Mouse (Mus musculus) CD4-positive, CD25-positive, alpha-beta regulatory T cell, adult 2 months (primary cell): ENCODE measurements around the gene Zmynd12.

Experiments used
- DNase-seq: peaks from one replicate; pipeline ENCODE4 v3.0.0-alpha.2; 2012; ENCODE audit warnings: low read depth, low spot score

Zmynd12 gene

DNA sequence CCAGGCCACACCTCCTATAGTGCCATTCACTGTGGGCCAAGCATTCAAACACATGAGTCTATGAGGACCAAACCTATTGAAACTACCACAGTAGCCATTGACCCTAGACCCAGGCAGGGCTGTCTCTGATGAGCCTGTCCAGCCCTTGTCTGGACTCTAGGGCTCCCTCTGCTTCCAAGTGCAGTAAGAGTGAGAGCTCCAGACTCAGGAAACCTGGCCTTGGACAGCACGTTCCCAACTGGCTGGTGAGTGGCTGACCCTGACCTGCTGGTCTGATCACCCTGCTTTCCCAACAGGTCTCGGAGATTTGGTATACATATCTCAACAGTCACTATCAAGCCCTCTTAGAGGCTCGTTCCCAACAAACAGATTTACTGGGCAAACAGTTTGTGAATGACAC is 25.2 kb downstream of the Zmynd12 start:
- no peak for DNase-seq

DNA sequence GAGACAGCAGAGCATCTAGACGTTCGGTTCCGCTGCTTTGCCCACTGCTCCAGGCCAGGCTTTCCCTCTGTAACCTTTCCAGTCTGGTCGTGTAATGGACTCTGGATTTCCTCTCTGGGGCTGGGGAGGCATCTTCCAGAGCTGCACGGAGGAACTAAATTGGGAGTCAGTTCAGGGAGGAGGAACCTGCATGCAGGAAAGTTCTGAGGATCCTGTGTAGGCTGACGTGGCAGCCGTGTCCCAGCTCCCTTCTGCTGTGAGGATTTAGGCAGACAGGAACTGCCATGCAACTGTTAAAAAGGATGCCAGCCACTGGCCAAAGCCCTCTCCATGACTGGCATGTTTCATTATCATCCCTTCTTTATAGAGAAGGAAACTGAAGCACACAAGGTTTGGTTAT is 27.8 kb downstream of the Zmynd12 start:
- DNase-seq = no peak

DNA sequence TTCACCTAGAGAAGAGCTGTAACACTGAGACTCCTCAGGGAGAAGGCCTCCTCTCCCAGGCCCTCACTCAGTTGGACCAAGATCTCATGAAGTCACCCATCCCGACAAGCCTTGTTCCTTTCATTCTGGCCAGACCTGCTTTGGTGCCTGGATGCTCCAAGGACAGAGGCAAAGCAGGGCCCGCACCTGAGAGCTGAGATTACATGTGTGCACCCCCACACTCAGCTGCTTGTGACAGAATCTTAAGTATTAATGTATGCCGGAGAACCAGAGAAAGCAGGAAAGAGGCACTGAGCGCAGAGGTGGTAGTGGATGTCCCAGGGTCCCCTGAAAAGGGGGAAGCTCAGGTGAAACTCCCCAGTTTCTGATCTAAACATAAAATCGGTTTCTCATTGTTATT is 30.5 kb downstream of the Zmynd12 start:
- no peak for DNase-seq

DNA sequence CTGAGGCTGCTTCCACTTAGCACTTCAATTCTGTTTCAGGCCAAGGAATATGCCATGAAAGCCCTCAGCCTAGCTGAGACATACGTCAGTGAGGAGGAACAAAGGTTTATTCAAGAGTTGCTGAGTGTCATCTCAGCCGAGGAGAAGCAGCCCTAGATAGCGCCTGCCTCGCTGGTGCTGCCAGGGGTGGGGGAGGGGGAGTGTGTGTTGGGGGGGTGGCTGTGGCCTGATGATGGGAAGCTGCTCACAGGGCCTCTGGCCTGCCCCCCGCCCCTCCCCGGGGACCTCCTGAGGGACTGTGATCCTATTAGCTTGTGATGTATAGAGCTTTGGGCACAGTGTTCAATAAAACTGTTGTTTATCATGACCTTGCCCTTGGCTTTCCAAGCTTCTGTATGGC is 30.9 kb downstream of the Zmynd12 start:
- DNase-seq = no peak

DNA sequence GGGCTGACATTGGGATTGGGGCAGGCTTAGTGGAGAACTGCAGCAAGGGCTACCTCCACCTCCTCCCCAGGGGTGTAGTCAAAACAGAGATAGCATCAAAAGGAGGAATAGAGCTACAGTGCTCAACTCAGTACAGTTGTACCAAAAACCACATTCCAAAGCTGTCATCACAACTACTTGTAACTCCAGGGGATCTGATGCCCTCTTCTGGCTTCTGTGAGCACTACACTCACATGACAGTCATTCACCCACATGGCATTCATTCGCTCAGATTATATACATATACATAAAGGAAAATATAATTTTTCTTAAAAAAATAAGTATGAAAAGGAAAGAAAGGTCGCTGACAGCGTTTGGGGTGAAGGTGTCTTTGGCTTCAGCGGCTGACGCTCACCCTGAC is 37.7 kb downstream of the Zmynd12 start:
- peak; percentile 41 for DNase-seq

DNA sequence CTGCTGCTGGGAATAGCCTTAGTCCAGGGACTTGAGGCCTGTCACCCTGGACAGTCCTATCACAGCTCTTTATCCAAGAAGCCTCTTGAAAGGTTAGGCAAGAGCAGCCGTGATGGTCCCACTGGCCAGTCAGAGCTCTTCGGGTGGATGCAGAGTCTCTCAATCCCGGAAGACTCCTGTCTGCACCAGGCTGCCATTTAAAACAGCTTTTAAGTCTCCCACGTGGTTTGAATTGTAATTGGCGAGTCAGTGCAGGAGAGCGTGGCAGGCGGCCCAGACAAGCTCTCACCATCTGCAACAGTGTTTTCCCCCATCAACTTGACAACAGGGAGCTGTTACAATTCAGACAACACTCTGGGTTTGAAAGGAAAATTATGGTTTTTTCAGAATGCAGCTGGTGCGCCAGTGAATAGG is 38.1 kb downstream of the Zmynd12 start:
- no peak for DNase-seq

DNA sequence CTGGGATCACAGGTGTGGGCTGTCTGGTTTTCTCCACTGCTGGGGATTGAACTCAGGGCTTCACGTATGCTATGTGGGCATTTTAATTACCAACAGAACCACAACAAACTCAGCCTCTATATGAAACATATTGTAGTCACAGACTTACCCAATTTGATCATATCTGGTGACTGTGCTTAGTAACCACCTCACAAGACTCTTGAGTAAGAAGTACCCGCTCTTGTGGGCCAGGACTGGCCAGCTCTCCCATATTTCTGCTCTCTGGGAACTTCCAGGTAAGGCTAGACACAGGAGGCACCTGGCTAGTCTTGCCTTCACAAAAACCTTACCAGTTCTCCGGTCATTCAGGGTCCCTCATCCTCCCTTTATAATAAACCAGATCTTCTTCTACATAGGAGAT is 39.8 kb downstream of the Zmynd12 start:
- no peak for DNase-seq

DNA sequence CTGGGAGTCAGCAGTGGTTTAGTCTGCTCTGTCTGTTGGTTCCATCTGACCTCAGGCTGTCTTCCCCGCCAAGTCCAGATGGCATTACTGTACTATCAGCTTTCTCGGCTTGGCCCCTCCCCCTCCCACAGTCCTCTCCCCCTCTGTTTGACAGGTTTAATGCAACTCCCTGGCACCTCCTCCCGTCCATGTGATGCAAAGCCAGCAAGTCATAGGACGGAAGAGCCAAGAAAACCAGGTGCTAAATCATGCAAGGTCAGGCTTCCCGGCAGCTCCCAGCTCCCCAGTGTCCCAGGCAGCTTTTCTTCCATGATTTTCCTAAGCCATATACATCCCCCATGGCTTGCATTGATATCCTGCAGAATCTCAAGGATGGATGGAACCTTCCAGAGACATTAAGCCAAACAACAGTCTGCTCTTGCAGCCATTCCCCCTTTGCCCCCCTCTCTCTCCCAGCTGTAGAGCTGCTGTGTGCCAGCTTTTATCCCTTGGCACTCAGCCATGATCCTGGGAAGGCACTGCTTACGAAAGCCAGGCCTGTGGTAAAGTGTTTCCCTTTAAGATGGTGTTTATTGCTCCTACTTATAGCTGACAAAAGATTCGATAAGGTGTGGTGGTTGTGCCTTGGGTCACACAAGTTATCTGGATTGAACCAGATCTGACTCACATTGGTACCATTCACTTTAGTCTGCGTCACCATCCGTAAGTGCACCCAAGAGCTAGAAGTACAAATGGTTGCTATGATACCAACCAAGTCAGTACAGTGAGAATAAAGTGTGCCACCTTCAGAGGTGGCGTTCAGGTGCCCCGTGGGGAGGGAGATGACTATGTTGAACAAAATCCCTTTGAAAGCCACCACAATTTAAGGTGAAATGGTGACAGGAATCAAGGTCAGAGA is 40.5 kb downstream of the Zmynd12 start:
- peak; percentile 3 for DNase-seq

DNA sequence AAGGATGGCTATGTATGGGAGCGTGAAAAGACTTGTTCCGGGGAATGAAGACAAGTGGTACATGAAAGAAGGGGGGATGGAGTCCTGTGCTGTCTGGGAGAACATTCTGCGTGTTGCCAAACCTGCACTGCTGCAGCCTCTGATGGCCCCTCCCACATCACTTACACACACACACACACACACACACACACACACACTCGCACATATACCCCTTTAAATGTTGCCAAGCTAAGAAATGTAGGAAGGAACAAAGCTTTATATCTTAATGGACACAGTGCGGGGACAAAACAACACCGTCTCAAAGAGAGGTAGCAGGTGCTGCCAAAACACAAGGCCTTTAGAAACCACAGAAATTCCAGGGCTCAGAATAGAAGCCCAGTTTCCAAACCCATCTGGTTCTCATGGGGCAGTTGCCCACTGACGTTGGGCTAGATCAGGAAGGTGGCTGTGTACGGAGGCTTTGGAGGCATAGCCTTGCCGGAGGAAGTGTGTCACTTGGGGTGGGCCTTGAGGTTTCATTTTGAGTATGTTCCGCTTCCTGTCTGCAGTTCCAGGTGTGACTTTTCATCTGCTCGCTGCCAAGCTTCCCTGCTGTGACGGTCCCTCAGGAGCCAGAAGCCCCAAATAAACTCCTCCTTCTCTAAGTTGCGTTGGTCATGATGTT is 41.3 kb downstream of the Zmynd12 start:
- DNase-seq = peak; percentile 76

DNA sequence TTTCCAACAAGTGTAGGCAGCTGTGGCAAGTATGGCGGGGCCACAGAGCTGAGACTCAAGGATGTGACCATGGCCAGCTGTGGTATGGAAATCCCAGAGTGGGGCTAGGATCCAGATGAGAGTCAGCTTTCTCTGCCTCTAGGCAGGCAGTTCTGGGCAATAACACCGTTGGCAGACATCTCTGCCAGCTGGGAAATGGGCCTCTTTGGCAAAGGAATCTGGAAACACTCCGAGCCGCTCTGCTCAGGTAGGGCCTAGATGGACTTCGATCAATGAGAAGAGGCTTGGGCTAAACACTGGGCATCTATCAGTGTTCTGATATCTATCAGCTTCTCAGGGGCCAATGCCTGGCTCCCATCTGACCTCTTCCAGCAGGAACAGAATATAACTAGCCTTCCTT is 43.2 kb downstream of the Zmynd12 start:
- no peak for DNase-seq

DNA sequence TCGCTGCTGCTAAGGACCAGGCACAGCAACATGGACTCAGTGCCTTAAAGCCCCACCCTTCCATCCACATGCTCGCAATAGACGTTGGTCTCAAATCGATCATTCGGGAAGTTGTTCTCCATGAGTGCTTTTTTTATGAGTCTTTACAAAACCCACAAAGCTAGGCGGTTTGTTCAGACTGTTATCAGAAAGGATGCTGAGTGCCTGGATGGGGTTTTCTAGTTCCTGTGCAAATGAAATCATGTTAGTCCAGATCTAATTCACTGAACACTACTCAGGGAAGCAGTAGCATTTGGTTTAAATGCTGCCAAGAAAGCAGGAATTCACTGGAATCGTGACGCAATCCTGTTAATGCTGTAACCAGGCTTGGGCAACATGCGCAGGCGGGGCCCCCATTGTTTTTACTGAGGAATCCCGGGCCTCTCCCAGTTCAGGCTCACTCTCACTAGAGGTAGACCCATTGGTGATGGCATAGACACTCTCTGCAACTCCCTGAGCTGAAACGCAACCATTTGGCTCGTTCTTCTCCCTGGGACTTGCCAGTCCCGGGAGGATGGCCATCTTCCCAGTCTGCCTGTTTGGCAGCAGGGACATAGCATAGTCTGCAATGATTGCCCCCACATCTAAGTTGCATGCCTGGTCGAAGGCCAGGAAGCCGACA is 45.2 kb downstream of the Zmynd12 start:
- DNase-seq = no peak

DNA sequence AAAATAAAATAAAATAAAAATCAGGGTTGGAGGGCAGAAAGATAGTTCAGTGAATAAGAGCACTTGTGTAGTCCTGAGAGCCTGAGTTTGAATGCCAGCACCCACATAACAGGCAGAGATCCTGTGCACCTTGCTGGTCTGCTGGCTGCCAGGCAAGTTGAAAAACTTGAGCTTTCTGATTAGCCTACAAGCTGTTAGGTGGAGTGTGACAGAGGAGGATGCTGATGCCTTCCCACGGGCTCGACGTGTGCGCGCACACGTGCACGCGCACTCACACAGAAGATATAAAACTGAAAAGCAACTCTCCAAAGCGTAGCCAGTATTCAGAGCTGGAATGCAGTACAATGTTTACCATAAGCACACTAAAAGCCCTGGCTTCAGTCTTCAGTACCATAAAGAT is 49.9 kb downstream of the Zmynd12 start:
- DNase-seq = no peak

DNA sequence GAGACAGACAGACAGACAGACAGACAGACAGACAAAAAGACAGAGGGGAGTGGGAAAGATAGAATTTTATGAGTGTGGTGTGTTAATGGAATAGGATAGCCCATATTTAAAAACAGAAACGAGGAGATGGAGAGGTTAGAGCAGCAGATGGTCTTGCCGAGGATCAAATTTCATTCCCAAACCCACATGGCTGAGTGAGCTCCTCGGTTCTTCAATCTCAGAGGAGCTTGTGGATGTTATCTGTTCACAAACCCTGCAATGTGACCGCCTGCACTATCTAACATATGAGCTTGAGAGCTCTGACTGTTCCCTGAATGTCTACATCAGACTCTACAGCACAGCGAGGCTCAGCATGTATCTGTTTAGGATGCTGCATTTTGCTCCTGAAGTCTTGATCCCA is 50.5 kb downstream of the Zmynd12 start:
- DNase-seq = no peak

DNA sequence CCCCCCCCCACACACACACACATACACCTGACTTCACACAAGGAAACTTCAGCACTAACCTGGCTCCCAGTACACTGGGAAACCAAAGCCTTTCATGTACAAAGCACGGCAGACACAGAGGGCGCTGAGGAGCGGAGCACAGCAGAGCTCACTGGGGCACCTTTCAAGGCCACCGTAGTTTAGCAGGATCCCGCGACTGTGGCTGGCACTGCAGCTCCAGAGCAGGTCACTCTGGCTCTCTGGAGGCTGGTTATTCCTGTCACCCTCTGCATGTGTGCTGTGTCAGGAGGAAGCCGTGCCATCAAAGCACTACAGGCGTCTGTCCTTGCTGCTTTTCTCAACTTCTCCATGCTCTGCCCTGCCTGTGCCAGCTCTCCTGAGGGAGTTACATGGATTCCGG is 60.4 kb downstream of the Zmynd12 start:
- DNase-seq = no peak

DNA sequence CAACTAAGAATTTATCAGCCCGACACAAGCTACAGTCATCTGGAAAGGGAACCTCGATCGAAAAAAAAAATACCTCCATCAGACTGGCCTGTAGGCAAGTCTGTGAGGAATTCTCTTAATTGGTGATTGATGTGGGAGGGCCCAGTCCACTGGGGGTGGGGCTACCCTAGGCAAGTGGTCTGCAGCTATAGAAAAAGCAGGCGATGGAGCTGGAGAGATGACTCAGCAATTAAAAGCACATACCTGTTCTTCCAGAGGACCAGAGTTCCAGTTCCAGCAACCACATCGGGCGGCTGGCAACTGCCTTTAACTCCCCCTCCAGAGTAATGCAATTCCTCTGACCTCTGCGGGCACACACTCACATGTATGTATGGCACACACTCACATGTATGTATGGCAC is 62.3 kb downstream of the Zmynd12 start:
- no peak for DNase-seq

DNA sequence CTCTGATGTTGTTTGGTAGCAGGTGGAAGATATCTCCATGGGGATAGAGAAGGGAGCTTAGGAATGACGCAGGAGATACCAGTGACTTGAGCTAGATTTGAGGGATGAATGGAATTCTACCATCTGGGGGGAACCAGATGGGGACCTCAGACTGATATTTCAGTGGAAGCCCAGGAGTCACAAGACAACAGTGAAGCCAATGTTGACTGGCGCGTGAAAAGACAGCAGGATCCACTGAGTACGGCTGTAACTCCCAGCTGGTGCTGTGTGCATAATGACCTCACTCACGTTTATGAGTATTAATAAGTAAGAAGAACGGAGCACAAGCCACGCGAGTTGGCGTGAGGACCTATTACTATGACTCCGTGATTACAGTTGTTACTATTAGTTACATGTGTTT is 67.1 kb downstream of the Zmynd12 start:
- DNase-seq = no peak

DNA sequence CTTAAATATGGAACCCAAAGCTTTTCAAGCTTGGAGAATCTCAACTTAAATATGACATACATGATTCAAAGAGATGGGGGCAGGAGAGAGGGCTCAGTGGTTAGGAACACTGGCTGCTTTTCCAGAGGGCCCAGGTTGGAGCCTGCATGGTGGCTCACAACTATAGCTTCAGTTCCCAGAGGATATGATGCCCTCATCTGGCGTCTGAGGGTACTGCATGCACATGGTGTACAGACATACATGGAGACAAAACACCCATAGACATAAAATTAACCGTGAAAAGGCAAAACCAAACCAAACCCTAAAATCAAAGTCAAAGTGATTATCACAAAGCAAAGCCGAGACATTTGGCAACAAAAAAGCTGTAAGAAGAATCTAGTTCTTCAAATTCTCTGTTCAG is 68.2 kb downstream of the Zmynd12 start:
- peak; percentile 43 for DNase-seq

DNA sequence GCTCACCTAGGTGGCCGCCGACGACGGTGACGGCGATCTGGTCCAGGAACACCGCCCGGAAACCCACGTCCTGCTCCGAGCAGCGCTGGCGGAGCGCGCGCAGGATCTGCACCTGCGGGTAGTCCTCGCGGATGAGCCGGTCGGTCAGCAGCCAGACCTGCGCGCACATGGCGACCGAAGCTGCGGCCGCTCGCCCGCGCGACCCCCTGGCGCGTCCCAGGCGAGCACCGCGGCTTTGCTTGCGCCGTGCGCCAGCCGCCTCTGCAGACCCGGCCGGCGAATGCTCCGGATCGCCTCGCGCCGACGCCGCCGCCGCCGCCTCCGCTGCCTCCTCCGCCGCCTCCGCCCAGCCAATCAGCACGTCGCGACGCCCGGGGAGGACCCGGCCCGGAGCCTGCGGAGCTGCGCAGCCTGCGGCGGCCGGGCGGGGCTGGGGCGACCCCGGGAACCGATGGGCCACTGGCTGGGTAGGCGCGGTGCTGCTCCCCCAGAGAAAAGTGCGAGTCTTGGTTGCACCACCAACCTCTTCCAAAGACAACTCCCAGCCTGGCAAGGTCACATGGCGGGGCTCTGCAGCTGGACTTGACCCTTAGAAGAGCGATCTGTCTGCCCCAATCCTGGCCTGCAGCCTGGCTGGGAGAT is 69.8 kb downstream of the Zmynd12 start, which contains the start of gene Rimkla:
TSS of gene Rimkla (minus strand) at position 338 of the 642 bp plus-strand sequence.
- DNase-seq = peak; percentile 67

DNA sequence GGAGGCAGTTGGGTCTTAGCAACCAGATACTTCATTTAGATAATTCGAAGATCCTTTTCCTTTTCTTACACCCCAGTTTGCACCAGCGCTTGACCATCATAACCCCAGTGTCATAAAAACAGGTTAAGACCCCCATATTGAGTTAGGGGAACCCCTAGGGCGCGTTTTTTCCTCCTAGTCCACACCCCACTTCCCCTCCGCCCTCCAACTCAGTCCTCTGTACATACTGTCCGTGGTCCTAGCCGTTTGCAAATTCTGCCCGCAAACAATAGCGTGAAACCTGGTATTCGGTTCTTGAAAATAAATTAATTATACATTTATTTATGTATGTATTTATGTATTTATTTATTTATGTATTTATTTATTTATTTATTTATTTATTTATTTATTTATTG is 70.3 kb downstream of the Zmynd12 start:
- DNase-seq = no peak

DNA sequence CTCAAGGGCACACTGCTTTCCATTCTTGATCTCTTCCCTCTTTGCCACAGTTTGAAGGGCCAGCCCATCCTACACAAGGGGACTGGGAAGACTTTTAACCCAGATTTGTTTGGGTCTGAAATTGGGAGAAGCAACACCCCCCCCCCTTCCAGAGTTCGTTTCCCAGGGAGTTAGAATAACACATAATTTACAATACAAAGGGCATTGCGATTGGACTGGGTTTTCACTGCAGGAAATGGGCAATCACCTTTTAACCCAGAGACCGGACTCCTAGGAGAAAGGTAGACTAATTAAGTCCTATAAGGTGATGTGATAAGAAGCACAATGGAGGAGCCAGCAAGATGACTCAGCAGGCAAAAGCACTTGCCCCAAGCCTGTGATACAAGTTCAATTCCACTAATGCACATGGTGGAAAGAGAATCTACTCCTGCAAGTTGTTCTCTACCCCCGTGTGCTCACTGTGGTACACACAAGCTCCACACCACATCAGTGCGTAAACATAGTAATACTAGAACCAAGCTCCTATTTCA is 75.8 kb downstream of the Zmynd12 start:
- no peak for DNase-seq

DNA sequence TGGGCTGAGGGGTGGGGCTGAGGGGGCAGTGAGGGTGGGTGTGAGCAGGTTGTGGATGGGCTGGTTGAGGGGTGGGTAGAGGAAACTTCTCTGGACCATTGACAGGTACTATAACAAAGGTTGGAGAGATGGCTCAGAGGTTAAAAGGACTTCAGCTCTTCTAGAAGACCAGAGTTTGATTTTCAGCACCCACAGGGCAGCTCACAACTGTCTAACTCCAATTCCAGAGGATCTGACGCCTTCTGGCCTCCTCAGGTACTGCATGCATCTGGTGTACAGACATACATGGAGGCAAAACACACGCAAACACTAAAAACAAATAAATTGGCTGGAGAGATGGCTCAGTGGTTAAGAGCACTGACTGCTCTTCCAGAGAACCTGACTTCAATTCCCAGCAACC is 89.0 kb downstream of the Zmynd12 start:
- DNase-seq = peak; percentile 13

DNA sequence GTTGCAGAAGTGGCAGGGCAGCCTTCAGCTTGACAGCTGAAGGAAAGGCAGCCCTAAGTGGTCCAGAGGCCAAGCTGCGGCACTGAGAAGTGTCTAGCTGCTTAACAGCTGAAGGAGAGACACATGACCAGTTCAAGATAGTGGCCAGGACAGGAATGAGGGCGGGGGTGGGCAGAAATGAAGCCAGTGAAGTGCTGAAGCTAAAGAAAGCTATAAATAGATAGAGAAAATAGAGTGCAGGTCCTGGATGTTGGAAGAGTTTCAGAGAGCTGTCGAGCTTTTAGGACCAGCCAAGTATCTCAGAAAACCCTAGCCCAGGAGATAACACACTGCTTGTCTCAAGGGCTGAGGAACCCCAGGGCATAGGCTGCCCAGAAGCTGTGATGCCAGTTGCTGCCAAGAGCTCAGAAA is 90.1 kb downstream of the Zmynd12 start:
- DNase-seq = no peak
